Mouse (Mus musculus) liver, embryonic 12.5 days (tissue): ENCODE measurements around the gene Olfr1253. TPM values are rescaled to one million over a fixed set of nuclear protein-coding genes. Genes with fewer than 3 reads are reported as not detected.

Source experiments
- ATAC-seq: fragments of 200-750 bp; cut with Nextera tagmentation; 2 replicates; pipeline ENCODE4 v1.8.0; 2017; ENCODE audit warnings: moderate number of reproducible peaks, mild to moderate bottlenecking, moderate library complexity
- H3K27ac ChIP-seq: fragments of 300-500 bp; sonication (generic); 2 replicates; pipeline ENCODE4 v1.5.1; 2016; ENCODE audit warnings: mild to moderate bottlenecking
- H3K27me3 ChIP-seq: fragments of 300-500 bp; sonication (generic); replicated peaks from 2 replicates; pipeline ENCODE4 v1.6.1; 2016; ENCODE audit warnings: mild to moderate bottlenecking, moderate library complexity
- H3K36me3 ChIP-seq: fragments of 300-500 bp; sonication (generic); 2 replicates; pipeline ENCODE4 v1.6.1; 2016; ENCODE audit warnings: mild to moderate bottlenecking, moderate library complexity
- H3K4me1 ChIP-seq: fragments of 300-500 bp; sonication (generic); 2 replicates; pipeline ENCODE4 v1.6.1; 2016
- H3K4me2 ChIP-seq: fragments of 300-500 bp; sonication (generic); 2 replicates; pipeline ENCODE4 v1.6.1; 2016; ENCODE audit warnings: mild to moderate bottlenecking, moderate library complexity
- H3K4me3 ChIP-seq: fragments of 300-500 bp; sonication (generic); 2 replicates; pipeline ENCODE4 v1.5.1; 2016; ENCODE audit warnings: mild to moderate bottlenecking, moderate library complexity
- H3K9ac ChIP-seq: fragments of 300-500 bp; sonication (generic); 2 replicates; pipeline ENCODE4 v1.6.1; 2016; ENCODE audit warnings: mild to moderate bottlenecking, moderate library complexity
- H3K9me3 ChIP-seq: fragments of 300-500 bp; sonication (generic); replicated peaks from 2 replicates; pipeline ENCODE4 v1.6.1; 2016; ENCODE audit warnings: mild to moderate bottlenecking, moderate library complexity
- WGBS: fragments of 180-500 bp; shearing (Covaris S2); methylation state at CpG from one replicate; pipeline ENCODE4 v1.1.7; 2016; ENCODE audit not compliant: insufficient replicate concordance; 5-methylcytosine and 5-hydroxymethylcytosine counted together
- polyA plus RNA-seq: library from polyadenylated mRNA; unstranded; fragments of >200 nt; fragmentation: Nextera tagmentation; extraction: Ambion mirVana; gene quantifications from 2 replicates; pipeline ENCODE4 v1.2.1, GENCODE M21; 2016

Olfr1253 gene
- not detected in 2 replicates for polyA plus RNA-seq

GRCm38 (mm10) chr2:89756990-89757389 is at the start of gene Olfr1253:
TSS of gene Olfr1253 (minus strand) at chr2:89757090.
- Histone ChIP-seq H3K4me3 (no peak within 1 kb of the TSS), H3K9me3 (no peaks in the 10 kb centered on the region), H3K9ac (no peak within 1 kb of the TSS), H3K27ac (no peak within 1 kb of the TSS), H3K36me3 (no peaks in the 10 kb centered on the region), H3K27me3 (no peaks in the 10 kb centered on the region), H3K4me1 (no peaks in the 10 kb centered on the region), H3K4me2 (no peak within 1 kb of the TSS)
- 64% methylated on average over 1 of the region's 1 CpGs for WGBS
- no peak for ATAC-seq

- no peak for ATAC-seq
- H3K27ac ChIP-seq: no peak overlapping the region
- no peaks in the 10 kb centered on the region for H3K36me3 ChIP-seq
- no peak overlapping the region for H3K9ac ChIP-seq
- H3K4me3 ChIP-seq: no peak overlapping the region
- no peaks in the 10 kb centered on the region for H3K27me3 ChIP-seq
- 81% methylated on average over 3 of the region's 3 CpGs for WGBS
- no peak overlapping the region for H3K4me2 ChIP-seq
- no peaks in the 10 kb centered on the region for H3K4me1 ChIP-seq
- H3K9me3 ChIP-seq: 0 out of 2 replicates have a peak, but pooled peaks cover 6% of the 10 kb centered on the region
Observed at GRCm38 (mm10) chr2:89799583-89799982, 42.7 kb upstream of the Olfr1253 start.

GRCm38 (mm10) chr2:89793519-89793918 is 36.6 kb upstream of the Olfr1253 start, which contains the start of gene Olfr1254:
TSS of gene Olfr1254 (minus strand) at chr2:89793619.
- H3K9ac ChIP-seq: no peak within 1 kb of the TSS
- no peaks in the 10 kb centered on the region for H3K27me3 ChIP-seq
- no peak within 1 kb of the TSS for H3K4me2 ChIP-seq
- H3K27ac ChIP-seq: no peak within 1 kb of the TSS
- H3K4me1 ChIP-seq: no peaks in the 10 kb centered on the region
- no peak for ATAC-seq
- 0 out of 2 replicates have a peak, but pooled peaks cover 6% of the 10 kb centered on the region for H3K9me3 ChIP-seq
- no peaks in the 10 kb centered on the region for H3K36me3 ChIP-seq
- no peak within 1 kb of the TSS for H3K4me3 ChIP-seq

- no peak within 1 kb of the TSS for H3K27ac ChIP-seq
- H3K9ac ChIP-seq: no peak within 1 kb of the TSS
- H3K27me3 ChIP-seq: no peaks in the 10 kb centered on the region
- WGBS: 30% methylated on average over 1 of the region's 1 CpGs
- no peaks in the 10 kb centered on the region for H3K36me3 ChIP-seq
- H3K9me3 ChIP-seq: no peaks in the 10 kb centered on the region
- no peak within 1 kb of the TSS for H3K4me2 ChIP-seq
- no peak for ATAC-seq
- H3K4me3 ChIP-seq: no peak within 1 kb of the TSS
- no peaks in the 10 kb centered on the region for H3K4me1 ChIP-seq
Observed at GRCm38 (mm10) chr2:89724912-89725311, 32.0 kb downstream of the Olfr1253 start, which contains the start of gene Olfr1252. TSS of gene Olfr1252 (minus strand) at chr2:89725012.

Other genes starting within 250 kb of the Olfr1253 start
- not detected in 2 replicates for gene Olfr1243, start 225.6 kb downstream of the Olfr1253 start, polyA plus RNA-seq
- not detected in 2 replicates for gene Olfr1245, start 178.6 kb downstream of the Olfr1253 start, polyA plus RNA-seq
- not detected in 2 replicates for gene Olfr1246, start 163.9 kb downstream of the Olfr1253 start, polyA plus RNA-seq
- not detected in 2 replicates for gene Olfr1247, start 143.0 kb downstream of the Olfr1253 start, polyA plus RNA-seq
- not detected in 2 replicates for gene Olfr1248, start 138.8 kb downstream of the Olfr1253 start, polyA plus RNA-seq
- gene Olfr1249, start 122.1 kb downstream of the Olfr1253 start, polyA plus RNA-seq: not detected in 2 replicates
- not detected in 2 replicates for gene Olfr1250, start 95.6 kb downstream of the Olfr1253 start, polyA plus RNA-seq
- not detected in 2 replicates for gene Olfr1251, start 85.2 kb downstream of the Olfr1253 start, polyA plus RNA-seq
- not detected in 2 replicates for gene Olfr1252, start 32.1 kb downstream of the Olfr1253 start, polyA plus RNA-seq
- not detected in 2 replicates for gene Olfr1254, start 36.5 kb upstream of the Olfr1253 start, polyA plus RNA-seq
- gene Olfr1255, start 55.0 kb upstream of the Olfr1253 start, polyA plus RNA-seq: not detected in 2 replicates
- not detected in 2 replicates for gene Olfr1256, start 84.5 kb upstream of the Olfr1253 start, polyA plus RNA-seq
- not detected in 2 replicates for gene Olfr48, start 91.1 kb upstream of the Olfr1253 start, polyA plus RNA-seq
- not detected in 2 replicates for gene Olfr1257, start 121.3 kb upstream of the Olfr1253 start, polyA plus RNA-seq
- gene Olfr1258, start 170.2 kb upstream of the Olfr1253 start, polyA plus RNA-seq: not detected in 2 replicates
- not detected in 2 replicates for gene Olfr1259, start 191.6 kb upstream of the Olfr1253 start, polyA plus RNA-seq
- gene Olfr1260, start 217.2 kb upstream of the Olfr1253 start, polyA plus RNA-seq: not detected in 2 replicates
- not detected in 2 replicates for gene Olfr1261, start 234.1 kb upstream of the Olfr1253 start, polyA plus RNA-seq
- gene Olfr1262, start 243.1 kb upstream of the Olfr1253 start, polyA plus RNA-seq: not detected in 2 replicates